Comparison of ENCODE assay signal across 8 mouse cellular contexts in genomic region chr3:64949307-64949706, GRCm38 (mm10).
DNase-seq lines count a peak whose midpoint lies in the region; ATAC-seq lines count a peak whose summit lies in the region.

No protein-coding gene starts in this region.

- no peak overlapping the region for H3K9ac ChIP-seq in heart, embryonic 16.5 days (ENCODE audit: low read length)
- H3K9ac ChIP-seq in limb, embryonic 11.5 days (ENCODE audit: low read length): 0 out of 2 replicates have a peak overlapping the region, but pooled peaks have one; percentile 22

- H3K9me3 ChIP-seq in heart, embryonic 16.5 days (replicated peaks; ENCODE audit: control insufficient read depth, low read length): no peaks in the 10 kb centered on the region
- no peaks in the 10 kb centered on the region for H3K9me3 ChIP-seq in embryonic facial prominence, embryonic 10.5 days
- H3K9me3 ChIP-seq in limb, embryonic 11.5 days (ENCODE audit: control insufficient read depth, low read length): no peaks in the 10 kb centered on the region

- H3K36me3 ChIP-seq in heart, embryonic 16.5 days (ENCODE audit: control insufficient read depth, insufficient read depth): no peaks in the 10 kb centered on the region
- no peaks in the 10 kb centered on the region for H3K36me3 ChIP-seq in embryonic facial prominence, embryonic 10.5 days (replicated peaks)
- no peaks in the 10 kb centered on the region for H3K36me3 ChIP-seq in limb, embryonic 11.5 days (ENCODE audit: control insufficient read depth, insufficient read depth, low read length)

- peak overlapping the region; percentile 14; the same call in 1 of the 2 replicates for H3K4me3 ChIP-seq in heart, embryonic 16.5 days (ENCODE audit: low read length)
- H3K4me3 ChIP-seq in embryonic facial prominence, embryonic 10.5 days: peak overlapping the region; percentile 50
- no peak overlapping the region for H3K4me3 ChIP-seq in limb, embryonic 11.5 days (ENCODE audit: low read depth, low read length)

- peaks cover 4% of the 10 kb centered on the region for H3K27me3 ChIP-seq in heart, embryonic 16.5 days (ENCODE audit: control insufficient read depth, insufficient read depth, low read length)
- peaks cover 18% of the 10 kb centered on the region for H3K27me3 ChIP-seq in embryonic facial prominence, embryonic 10.5 days (replicated peaks; ENCODE audit: low read depth, poor library complexity, severe bottlenecking)
- H3K27me3 ChIP-seq in limb, embryonic 11.5 days (ENCODE audit: control insufficient read depth, insufficient read depth, low read length): peaks cover 7% of the 10 kb centered on the region; the same call in 1 of the 2 replicates

- DNase-seq in heart, postnatal 4 days: no peak
- DNase-seq in ES-CJ7 (ENCODE audit: low read depth, low spot score) (peak; percentile 5), adipocyte (ENCODE audit: low spot score) (no peak)
- DNase-seq in embryonic facial prominence, embryonic 10.5 days (ENCODE audit: low spot score): peak; percentile 31
- DNase-seq in limb, embryonic 11.5 days (ENCODE audit: low spot score): peak; percentile 27
- DNase-seq in adrenal gland, postnatal 36 days: no peak
- DNase-seq in adrenal gland, adult 2 months: no peak

- H3K4me1 ChIP-seq in heart, embryonic 16.5 days (ENCODE audit: control insufficient read depth, insufficient read depth, low read length): no peaks in the 10 kb centered on the region
- H3K4me1 ChIP-seq in embryonic facial prominence, embryonic 10.5 days: peaks cover 7% of the 10 kb centered on the region
- no peaks in the 10 kb centered on the region for H3K4me1 ChIP-seq in limb, embryonic 11.5 days (ENCODE audit: control insufficient read depth, insufficient read depth, low read length)

- no peak overlapping the region for H3K27ac ChIP-seq in heart, embryonic 16.5 days (ENCODE audit: low read length)
- no peak overlapping the region for H3K27ac ChIP-seq in embryonic facial prominence, embryonic 10.5 days (replicated peaks)
- H3K27ac ChIP-seq in limb, embryonic 11.5 days (replicated peaks; ENCODE audit: low read depth, low read length): no peak overlapping the region

- ATAC-seq in heart, embryonic 16.5 days (replicated peaks; ENCODE audit: extremely low read depth, insufficient read depth, low FRiP score): no peak
- no peak for ATAC-seq in limb, embryonic 11.5 days (ENCODE audit: insufficient number of reproducible peaks, low FRiP score, low TSS enrichment, low read depth)

- 19% methylated on average over 16 of the region's 16 CpGs for WGBS in heart, embryonic 16.5 days
- 6% methylated on average over 16 of the region's 16 CpGs for WGBS in embryonic facial prominence, embryonic 10.5 days
- WGBS in limb, embryonic 11.5 days: 17% methylated on average over 16 of the region's 16 CpGs

- H3K4me2 ChIP-seq in heart, embryonic 16.5 days (ENCODE audit: low read depth, low read length): peak overlapping the region; percentile 32
- no peak overlapping the region for H3K4me2 ChIP-seq in limb, embryonic 11.5 days (ENCODE audit: low read depth, severe bottlenecking)

Comparison
In these comparisons a context has a peak if more than half of its experiments do, and no peak if none do; other contexts are left out.
1. DNase-seq: peak in ES-CJ7 (single experiment), embryonic facial prominence, embryonic 10.5 days (single experiment) and limb, embryonic 11.5 days (single experiment); none in heart, postnatal 4 days (single experiment), adipocyte (single experiment), adrenal gland, postnatal 36 days (0 of 2) and adrenal gland, adult 2 months (single experiment).